Mouse (Mus musculus): ENCODE data around the gene Rbbp5. TPM values are rescaled to one million over a fixed set of nuclear protein-coding genes. Genes with fewer than 3 reads are reported as not detected.

Rbbp5 gene
- 59.7 and 64.1 TPM in 2 replicates for polyA plus RNA-seq (2014; fragmentation: Nextera tagmentation; extraction: Ambion mirVana)

- Histone ChIP-seq H3K27me3 (ENCODE audit: control insufficient read depth, insufficient read depth, low read length) (no peaks in the 10 kb centered on the region), H3K4me2 (ENCODE audit: low read depth, low read length) (peak within 1 kb of the TSS; percentile 64), H3K4me3 (ENCODE audit: low read depth, low read length) (peak within 1 kb of the TSS; percentile 85), H3K27ac (replicated peaks; ENCODE audit: low read depth, low read length) (peak within 1 kb of the TSS; percentile 17; the same call in 1 of the 2 replicates), H3K4me1 (ENCODE audit: control insufficient read depth, insufficient read depth, low read length) (no peaks in the 10 kb centered on the region), H3K9me3 (replicated peaks; ENCODE audit: control insufficient read depth, low read length) (no peaks in the 10 kb centered on the region), H3K9ac (replicated peaks; ENCODE audit: low read length) (peak within 1 kb of the TSS; percentile 87), H3K36me3 (replicated peaks; ENCODE audit: control insufficient read depth, insufficient read depth, low read depth, low read length) (no peaks in the 10 kb centered on the region)
- WGBS, result under 1% methylated on average over 43 of the region's 43 CpGs
- peak; percentile 80 for ATAC-seq (replicated peaks; ENCODE audit: insufficient number of reproducible peaks, low FRiP score, low TSS enrichment, low read depth)
- peak; percentile 92 for DNase-seq (ENCODE audit: low spot score)
Observed at GRCm38 (mm10) chr1:132476928-132477691, at the start of gene Rbbp5. TSS of gene Rbbp5 (plus strand) at chr1:132477365.

DNA sequence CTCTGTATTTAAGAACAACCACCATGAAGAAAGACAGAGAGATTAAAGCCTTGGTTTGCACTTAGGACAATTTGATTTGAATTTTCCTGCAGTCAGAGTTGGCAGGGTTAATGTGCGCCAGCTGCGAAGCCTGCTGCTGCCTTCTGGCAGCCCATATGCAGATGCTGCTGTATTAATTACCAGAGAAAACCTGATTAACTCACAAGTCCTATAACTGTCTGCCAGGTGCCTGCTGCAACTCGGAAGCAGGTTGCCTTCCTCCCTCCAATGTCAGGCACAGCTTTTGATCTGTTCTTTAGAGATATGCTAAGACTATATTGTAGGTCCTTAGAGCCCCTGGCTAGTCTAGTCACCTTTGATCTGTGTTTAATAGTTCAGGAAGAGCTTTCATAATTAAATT is 46.3 kb upstream of the Rbbp5 start:
- H3K27ac ChIP-seq (replicated peaks; ENCODE audit: low read depth, low read length), result no peak overlapping the region
- no peaks in the 10 kb centered on the region for H3K27me3 ChIP-seq (ENCODE audit: control insufficient read depth, insufficient read depth, low read length)
- ATAC-seq (replicated peaks; ENCODE audit: insufficient number of reproducible peaks, low FRiP score, low TSS enrichment, low read depth) (no peak), DNase-seq (ENCODE audit: low spot score) (peak; percentile 45)
- H3K36me3 ChIP-seq (replicated peaks; ENCODE audit: control insufficient read depth, insufficient read depth, low read depth, low read length), result no peaks in the 10 kb centered on the region; the same call in 1 of the 2 replicates
- WGBS, result 38% methylated on average over 3 of the region's 3 CpGs
- H3K9ac ChIP-seq (replicated peaks; ENCODE audit: low read length), result no peak overlapping the region
- H3K9me3 ChIP-seq (replicated peaks; ENCODE audit: control insufficient read depth, low read length), result no peaks in the 10 kb centered on the region
- no peaks in the 10 kb centered on the region for H3K4me1 ChIP-seq (ENCODE audit: control insufficient read depth, insufficient read depth, low read length)
- no peak overlapping the region for H3K4me3 ChIP-seq (ENCODE audit: low read depth, low read length)
- no peak overlapping the region for H3K4me2 ChIP-seq (ENCODE audit: low read depth, low read length)

- H3K27ac ChIP-seq (replicated peaks; ENCODE audit: low read depth, low read length), result no peak overlapping the region
- WGBS, result 85% methylated on average over 9 of the region's 9 CpGs
- DNase-seq (ENCODE audit: low spot score) (no peak), ATAC-seq (replicated peaks; ENCODE audit: insufficient number of reproducible peaks, low FRiP score, low TSS enrichment, low read depth) (no peak)
- H3K9me3 ChIP-seq (replicated peaks; ENCODE audit: control insufficient read depth, low read length), result no peaks in the 10 kb centered on the region
- H3K9ac ChIP-seq (replicated peaks; ENCODE audit: low read length), result no peak overlapping the region
- H3K4me3 ChIP-seq (ENCODE audit: low read depth, low read length), result no peak overlapping the region
- no peaks in the 10 kb centered on the region for H3K27me3 ChIP-seq (ENCODE audit: control insufficient read depth, insufficient read depth, low read length)
- H3K36me3 ChIP-seq (replicated peaks; ENCODE audit: control insufficient read depth, insufficient read depth, low read depth, low read length), result no peaks in the 10 kb centered on the region; the same call in 1 of the 2 replicates
- H3K4me1 ChIP-seq (ENCODE audit: control insufficient read depth, insufficient read depth, low read length), result no peaks in the 10 kb centered on the region
- H3K4me2 ChIP-seq (ENCODE audit: low read depth, low read length), result no peak overlapping the region
Observed at GRCm38 (mm10) chr1:132431716-132432115, 45.4 kb upstream of the Rbbp5 start.

DNA sequence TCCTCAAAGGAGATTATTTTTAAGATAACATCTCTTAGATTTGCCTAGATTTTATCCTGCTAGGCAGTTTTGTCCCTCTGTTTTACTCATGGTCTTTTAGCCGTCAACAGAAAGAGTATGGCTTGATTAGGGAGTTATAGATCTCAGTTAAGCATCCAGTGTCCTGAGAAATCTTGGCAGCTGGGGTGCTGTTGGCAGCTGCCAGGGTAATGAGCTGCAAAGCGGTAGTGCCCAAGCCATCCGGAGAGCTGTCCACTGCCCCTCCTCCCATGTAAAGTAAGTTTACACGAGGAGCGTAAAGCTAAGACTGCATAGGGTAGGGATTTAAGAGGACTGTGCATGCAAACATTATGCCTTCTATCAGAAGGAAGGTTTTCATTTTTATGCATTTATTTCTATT is 43.8 kb upstream of the Rbbp5 start:
- Histone ChIP-seq H3K36me3 (replicated peaks; ENCODE audit: control insufficient read depth, insufficient read depth, low read depth, low read length) (no peaks in the 10 kb centered on the region; the same call in 1 of the 2 replicates), H3K27ac (replicated peaks; ENCODE audit: low read depth, low read length) (no peak overlapping the region), H3K4me1 (ENCODE audit: control insufficient read depth, insufficient read depth, low read length) (no peaks in the 10 kb centered on the region), H3K27me3 (ENCODE audit: control insufficient read depth, insufficient read depth, low read length) (no peaks in the 10 kb centered on the region), H3K4me3 (ENCODE audit: low read depth, low read length) (no peak overlapping the region), H3K9ac (replicated peaks; ENCODE audit: low read length) (no peak overlapping the region), H3K9me3 (replicated peaks; ENCODE audit: control insufficient read depth, low read length) (no peaks in the 10 kb centered on the region), H3K4me2 (ENCODE audit: low read depth, low read length) (no peak overlapping the region)
- 79% methylated on average over 5 of the region's 5 CpGs for WGBS
- ATAC-seq (replicated peaks; ENCODE audit: insufficient number of reproducible peaks, low FRiP score, low TSS enrichment, low read depth) (no peak), DNase-seq (ENCODE audit: low spot score) (no peak)

GRCm38 (mm10) chr1:132434032-132434431 is 43.1 kb upstream of the Rbbp5 start:
- no peak overlapping the region for H3K9ac ChIP-seq (replicated peaks; ENCODE audit: low read length)

GRCm38 (mm10) chr1:132436320-132436958 is 40.7 kb upstream of the Rbbp5 start:
- Histone ChIP-seq H3K4me1 (ENCODE audit: control insufficient read depth, insufficient read depth, low read length) (no peaks in the 10 kb centered on the region), H3K27ac (replicated peaks; ENCODE audit: low read depth, low read length) (no peak overlapping the region), H3K4me2 (ENCODE audit: low read depth, low read length) (no peak overlapping the region), H3K36me3 (replicated peaks; ENCODE audit: control insufficient read depth, insufficient read depth, low read depth, low read length) (peaks cover 3% of the 10 kb centered on the region), H3K4me3 (ENCODE audit: low read depth, low read length) (no peak overlapping the region), H3K27me3 (ENCODE audit: control insufficient read depth, insufficient read depth, low read length) (no peaks in the 10 kb centered on the region), H3K9me3 (replicated peaks; ENCODE audit: control insufficient read depth, low read length) (no peaks in the 10 kb centered on the region; the same call in 1 of the 2 replicates), H3K9ac (replicated peaks; ENCODE audit: low read length) (no peak overlapping the region)
- ATAC-seq (replicated peaks; ENCODE audit: insufficient number of reproducible peaks, low FRiP score, low TSS enrichment, low read depth) (no peak), DNase-seq (ENCODE audit: low spot score) (no peak)
- WGBS, result 79% methylated on average over 4 of the region's 4 CpGs

More at GRCm38 (mm10) chr1:132434032-132434431, 43.1 kb upstream of the Rbbp5 start:
- DNase-seq (ENCODE audit: low spot score), result no peak
- Histone ChIP-seq H3K27me3 (ENCODE audit: control insufficient read depth, insufficient read depth, low read length) (no peaks in the 10 kb centered on the region), H3K4me2 (ENCODE audit: low read depth, low read length) (no peak overlapping the region), H3K4me1 (ENCODE audit: control insufficient read depth, insufficient read depth, low read length) (no peaks in the 10 kb centered on the region), H3K4me3 (ENCODE audit: low read depth, low read length) (no peak overlapping the region), H3K9me3 (replicated peaks; ENCODE audit: control insufficient read depth, low read length) (no peaks in the 10 kb centered on the region), H3K36me3 (replicated peaks; ENCODE audit: control insufficient read depth, insufficient read depth, low read depth, low read length) (no peaks in the 10 kb centered on the region; the same call in 1 of the 2 replicates), H3K27ac (replicated peaks; ENCODE audit: low read depth, low read length) (no peak overlapping the region)
- no peak for ATAC-seq (replicated peaks; ENCODE audit: insufficient number of reproducible peaks, low FRiP score, low TSS enrichment, low read depth)
- WGBS, result 90% methylated on average over 12 of the region's 12 CpGs

- Histone ChIP-seq H3K4me2 (ENCODE audit: low read depth, low read length) (no peak overlapping the region), H3K4me1 (ENCODE audit: control insufficient read depth, insufficient read depth, low read length) (no peaks in the 10 kb centered on the region), H3K36me3 (replicated peaks; ENCODE audit: control insufficient read depth, insufficient read depth, low read depth, low read length) (peaks cover 3% of the 10 kb centered on the region), H3K27ac (replicated peaks; ENCODE audit: low read depth, low read length) (no peak overlapping the region), H3K27me3 (ENCODE audit: control insufficient read depth, insufficient read depth, low read length) (no peaks in the 10 kb centered on the region), H3K9ac (replicated peaks; ENCODE audit: low read length) (no peak overlapping the region), H3K9me3 (replicated peaks; ENCODE audit: control insufficient read depth, low read length) (no peaks in the 10 kb centered on the region; the same call in 1 of the 2 replicates), H3K4me3 (ENCODE audit: low read depth, low read length) (no peak overlapping the region)
- DNase-seq (ENCODE audit: low spot score), result no peak
- ATAC-seq (replicated peaks; ENCODE audit: insufficient number of reproducible peaks, low FRiP score, low TSS enrichment, low read depth), result no peak
- 74% methylated on average over 1 of the region's 1 CpGs for WGBS
Observed at GRCm38 (mm10) chr1:132436960-132437359, 40.2 kb upstream of the Rbbp5 start.

DNA sequence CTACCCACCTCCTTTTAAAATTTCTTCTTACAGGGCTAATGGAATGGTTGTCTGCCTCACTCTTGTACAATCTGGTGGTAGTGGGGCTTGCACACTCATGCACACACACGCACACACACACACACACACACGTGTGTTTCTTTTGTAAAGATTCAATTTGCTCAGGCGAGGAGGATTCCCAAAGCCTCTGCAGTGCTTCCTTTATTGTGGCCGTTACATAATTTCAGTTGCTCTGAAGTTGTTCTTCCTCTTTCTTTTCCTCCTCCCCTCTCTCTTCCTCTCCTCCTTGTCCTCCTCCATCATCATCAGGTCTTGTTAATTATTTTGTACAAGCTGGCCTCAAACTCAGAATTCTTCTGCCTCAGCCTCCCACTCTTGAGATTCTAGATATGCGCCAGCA is 39.8 kb upstream of the Rbbp5 start:
- H3K36me3 ChIP-seq (replicated peaks; ENCODE audit: control insufficient read depth, insufficient read depth, low read depth, low read length), result peaks cover 3% of the 10 kb centered on the region
- no peaks in the 10 kb centered on the region for H3K4me1 ChIP-seq (ENCODE audit: control insufficient read depth, insufficient read depth, low read length)
- H3K9ac ChIP-seq (replicated peaks; ENCODE audit: low read length), result no peak overlapping the region
- no peak overlapping the region for H3K27ac ChIP-seq (replicated peaks; ENCODE audit: low read depth, low read length)
- 83% methylated on average over 5 of the region's 5 CpGs for WGBS
- H3K27me3 ChIP-seq (ENCODE audit: control insufficient read depth, insufficient read depth, low read length), result no peaks in the 10 kb centered on the region
- ATAC-seq (replicated peaks; ENCODE audit: insufficient number of reproducible peaks, low FRiP score, low TSS enrichment, low read depth) (no peak), DNase-seq (ENCODE audit: low spot score) (no peak)
- no peaks in the 10 kb centered on the region; the same call in 1 of the 2 replicates for H3K9me3 ChIP-seq (replicated peaks; ENCODE audit: control insufficient read depth, low read length)
- no peak overlapping the region for H3K4me3 ChIP-seq (ENCODE audit: low read depth, low read length)
- H3K4me2 ChIP-seq (ENCODE audit: low read depth, low read length), result no peak overlapping the region

Measured in embryonic facial prominence, embryonic 11.5 days (tissue).